Mouse (Mus musculus) frontal cortex, adult (tissue): ENCODE measurements at regions not wholly inside any gene's neighbourhood (a gene's known extent, or its start where the extent isn't known, plus 50 kb on each side); places are given as distances from the start of the nearest gene placed in this dataset.

Source experiments
- ATAC-seq: cut with Nextera tagmentation; 2 replicates; pipeline ENCODE4 v1.9.2; 2017; ENCODE audit warnings: mild to moderate bottlenecking, moderate library complexity, mixed read lengths; ENCODE audit not compliant: low TSS enrichment

DNA sequence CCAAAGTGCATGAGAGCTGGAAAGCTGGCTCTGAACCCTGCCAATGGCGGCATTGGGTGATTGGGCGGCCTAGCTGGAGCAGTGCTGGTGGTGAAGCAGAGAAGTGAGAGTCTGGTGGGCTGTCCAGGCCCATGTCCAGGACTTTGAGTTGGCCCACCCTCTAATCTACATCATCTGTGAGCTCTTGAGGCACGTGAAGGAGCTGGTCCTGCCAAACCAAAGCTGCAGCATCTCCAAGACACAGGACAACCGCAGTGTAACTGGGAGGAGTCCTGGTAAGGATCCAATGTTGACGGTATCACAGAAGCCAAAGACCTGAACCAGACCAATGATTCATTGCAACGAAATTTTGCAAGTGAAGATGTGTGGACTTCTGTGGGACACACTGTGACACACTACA, 231.4 kb upstream of the Gm6657 start:
- ATAC-seq, result no peak

DNA sequence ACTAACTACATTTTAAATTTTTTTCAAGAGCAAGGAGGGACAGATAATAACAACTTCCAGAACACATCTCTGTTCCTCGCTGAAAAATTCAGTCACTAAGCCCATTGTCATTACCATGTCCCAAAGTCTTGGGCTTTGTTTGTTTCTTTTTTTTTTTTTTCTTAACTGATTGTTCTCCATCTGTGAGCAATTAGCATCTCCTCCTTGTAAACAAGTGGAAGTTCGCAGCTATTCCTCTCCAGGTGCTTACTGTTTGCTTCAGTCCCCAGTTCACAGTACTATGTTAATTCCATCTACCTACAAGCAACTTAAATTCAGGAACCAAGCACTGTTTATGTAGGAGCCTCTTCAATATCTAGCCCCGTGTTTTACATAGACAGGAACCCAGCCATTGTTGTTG, 225.5 kb upstream of the Gm6657 start:
- ATAC-seq, result no peak

DNA sequence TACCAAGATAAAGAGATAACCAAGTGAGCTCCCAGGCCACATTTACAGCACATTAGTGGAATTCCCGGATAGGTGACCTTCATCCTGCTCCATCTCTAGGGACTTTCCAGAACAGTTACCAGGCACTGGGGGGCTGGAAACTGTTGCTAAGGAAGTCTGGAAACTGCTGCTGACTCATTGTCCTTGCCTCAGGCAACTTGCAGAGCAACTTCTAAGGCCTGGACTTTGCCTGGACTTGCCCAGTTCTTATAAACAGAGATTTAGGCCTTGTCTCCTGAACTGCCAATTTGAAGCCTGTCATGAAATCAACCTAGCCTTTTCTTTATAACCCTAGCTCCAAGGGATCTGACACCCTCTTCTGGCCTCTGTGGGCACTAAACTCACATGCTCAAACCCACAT, 224.0 kb upstream of the Gm6657 start:
- no peak for ATAC-seq

DNA sequence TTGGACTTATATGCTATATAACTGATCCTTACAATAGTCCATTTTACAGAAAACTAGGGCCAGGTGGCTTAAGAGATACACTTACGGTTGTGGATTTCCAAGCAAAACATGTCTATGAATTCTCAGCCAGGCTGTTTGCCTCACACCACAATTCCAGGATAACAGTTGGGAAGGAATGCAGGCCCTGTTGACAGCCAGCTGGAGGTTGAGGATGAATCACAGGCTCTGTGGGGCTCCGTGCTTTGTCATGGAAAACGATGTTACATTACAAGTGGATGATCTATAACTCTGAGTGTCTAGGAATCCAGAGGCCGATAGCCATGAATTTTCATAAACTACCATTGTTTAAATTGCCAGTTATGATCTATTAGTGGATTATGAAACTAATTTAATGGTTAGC, 221.9 kb upstream of the Gm6657 start:
- ATAC-seq, result peak; percentile 34; the same call in 1 of the 2 replicates

DNA sequence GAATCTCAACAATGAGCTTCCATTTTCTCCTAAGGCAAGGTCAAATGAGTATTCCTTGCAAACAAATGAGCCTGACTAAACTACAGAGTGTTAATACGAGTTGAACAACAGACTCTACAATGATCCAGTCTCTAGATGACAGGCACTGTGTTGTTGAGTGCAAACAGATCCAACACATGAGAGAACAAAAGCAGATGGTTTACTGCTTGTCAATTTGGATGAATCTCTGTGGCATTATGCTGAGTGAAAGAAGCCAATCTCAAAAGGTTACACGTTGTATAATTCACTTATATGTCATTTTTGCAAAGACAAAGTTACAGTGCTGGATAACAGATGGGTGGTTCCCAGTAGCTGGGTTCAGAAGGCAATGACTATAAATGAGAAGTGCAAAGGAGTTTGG, 217.1 kb upstream of the Gm6657 start:
- no peak for ATAC-seq

DNA sequence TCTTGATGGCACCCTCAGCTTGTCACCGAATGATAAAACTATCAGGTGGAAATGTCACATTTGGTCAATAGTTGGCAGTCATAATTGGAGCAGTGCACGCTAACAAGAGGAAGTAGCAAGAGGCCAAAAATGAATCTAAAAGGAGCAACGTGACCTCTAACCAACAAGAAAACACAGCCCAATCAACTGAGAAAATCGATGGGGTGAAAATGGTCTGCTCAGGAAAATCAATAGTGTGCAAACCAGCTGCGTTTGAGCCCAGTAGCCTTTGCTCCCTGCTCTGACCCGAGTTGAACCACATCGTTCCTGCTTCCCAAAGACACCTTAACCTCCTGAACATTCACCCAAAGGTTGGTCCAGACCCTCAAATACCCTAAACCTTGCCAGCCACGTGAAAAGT, 207.3 kb upstream of the Gm6657 start:
- ATAC-seq, result no peak

DNA sequence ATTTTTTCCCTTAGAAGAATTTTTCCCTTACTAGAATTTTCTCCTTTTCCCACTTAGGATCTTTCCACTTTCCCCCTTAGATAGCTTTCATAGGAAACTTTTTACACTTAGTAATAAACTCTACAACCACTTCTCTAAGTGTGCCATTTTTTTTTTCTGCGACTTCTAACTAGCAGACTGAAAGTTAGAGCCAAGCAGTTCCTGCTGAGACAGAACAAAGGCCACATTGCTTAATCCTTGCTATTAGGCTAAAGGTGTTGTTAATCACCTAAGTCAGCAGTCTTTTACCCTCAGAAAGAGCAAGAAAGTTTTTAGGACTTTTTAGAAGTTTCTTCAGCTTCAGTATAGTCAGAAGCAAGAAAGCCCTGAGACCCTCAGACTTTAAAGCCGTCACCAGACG, 204.3 kb upstream of the Gm6657 start:
- no peak for ATAC-seq

DNA sequence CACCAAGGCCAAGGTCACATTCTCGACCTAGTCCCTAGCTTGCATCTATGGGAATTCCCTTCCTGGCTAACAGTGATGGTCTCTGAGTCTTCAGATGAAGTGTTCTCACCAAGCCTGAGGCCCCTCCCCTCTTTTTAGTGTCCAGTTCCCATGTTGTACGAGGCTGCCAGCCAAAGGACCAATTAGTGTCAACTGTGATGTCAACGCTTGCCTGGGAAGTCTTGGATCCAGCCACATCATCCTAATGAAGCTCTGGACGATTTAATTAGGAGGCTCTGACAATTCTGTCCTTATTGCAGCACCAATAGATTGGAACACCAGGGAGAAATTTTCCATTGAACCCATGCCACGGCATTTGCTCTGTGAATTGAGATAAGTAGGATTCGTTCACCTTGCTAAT, 202.4 kb upstream of the Gm6657 start:
- no peak for ATAC-seq

DNA sequence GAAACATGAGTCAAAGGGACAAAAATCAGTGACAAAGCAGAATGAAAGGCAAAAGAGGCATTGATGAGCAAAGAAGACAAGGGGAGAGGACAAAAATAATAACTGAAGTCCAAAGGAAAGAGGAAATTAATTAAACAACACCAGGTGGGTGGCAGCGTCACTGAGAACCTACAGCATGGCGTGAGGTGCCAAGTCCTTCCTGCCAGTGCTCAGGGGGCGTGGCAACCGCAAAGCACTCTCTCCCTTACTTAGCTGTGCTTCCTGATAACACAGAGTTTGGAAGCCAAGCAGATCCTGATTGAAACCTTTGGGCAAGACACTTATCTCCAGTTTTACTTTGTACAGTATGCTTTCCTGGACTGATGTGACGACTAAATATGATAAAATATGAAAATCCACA, 199.9 kb upstream of the Gm6657 start:
- no peak for ATAC-seq

DNA sequence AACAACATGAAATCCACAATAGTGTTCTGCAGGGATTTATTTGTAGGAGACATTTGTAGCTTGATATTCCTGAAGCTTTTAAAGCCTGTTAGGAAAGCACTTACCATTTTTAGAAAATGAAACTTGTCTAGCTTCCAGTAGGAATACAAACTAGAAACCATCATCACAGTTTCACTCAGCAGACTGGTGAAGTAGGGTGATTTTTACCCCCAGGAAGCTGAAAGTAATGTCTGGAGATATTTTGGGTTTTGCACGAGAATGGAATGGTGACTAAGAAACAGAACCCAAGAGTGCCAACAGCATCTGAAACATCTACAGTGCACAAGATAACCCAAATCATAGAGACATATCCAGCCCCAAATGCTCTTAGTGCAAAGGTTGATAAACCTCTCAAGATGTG, 196.1 kb upstream of the Gm6657 start:
- ATAC-seq, result peak; percentile 51

DNA sequence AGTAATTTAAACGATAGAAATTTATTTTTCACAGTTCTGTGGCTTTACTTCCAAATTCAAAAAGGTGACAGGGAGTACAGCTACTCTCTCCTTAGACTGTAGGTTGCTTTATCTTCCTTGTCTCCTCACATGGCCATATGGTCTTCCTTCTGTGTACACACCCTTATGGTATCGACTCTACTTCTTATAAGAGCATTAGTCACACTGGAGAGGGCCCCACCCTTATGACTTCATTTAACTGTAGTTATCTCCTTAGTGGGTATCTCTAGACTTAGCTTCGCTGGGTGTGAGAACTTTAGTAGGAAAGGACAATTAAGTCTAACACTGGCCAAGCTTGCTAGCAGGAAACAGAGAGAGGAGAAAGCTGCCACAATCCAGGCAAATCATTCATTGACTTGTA, 193.6 kb upstream of the Gm6657 start:
- no peak for ATAC-seq

DNA sequence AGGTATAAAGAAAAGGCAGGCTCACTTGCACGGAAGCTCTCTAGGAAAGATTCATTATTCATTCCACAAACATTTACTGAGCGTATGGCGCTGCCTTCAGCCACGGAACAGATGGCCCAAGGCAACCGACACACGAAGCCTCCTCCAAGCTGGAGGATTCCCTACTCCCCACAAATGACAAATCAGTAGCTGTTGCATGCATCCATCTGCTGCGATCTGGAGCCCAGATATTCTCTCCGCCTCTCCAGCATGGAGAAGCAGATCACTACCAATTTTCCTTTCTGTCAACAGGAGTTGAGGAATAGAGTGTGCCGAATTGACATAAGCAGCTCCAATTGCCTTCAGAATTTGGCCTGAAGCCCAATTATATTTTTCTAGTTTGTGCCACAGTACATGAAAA, 192.2 kb upstream of the Gm6657 start:
- peak; percentile 95 for ATAC-seq

DNA sequence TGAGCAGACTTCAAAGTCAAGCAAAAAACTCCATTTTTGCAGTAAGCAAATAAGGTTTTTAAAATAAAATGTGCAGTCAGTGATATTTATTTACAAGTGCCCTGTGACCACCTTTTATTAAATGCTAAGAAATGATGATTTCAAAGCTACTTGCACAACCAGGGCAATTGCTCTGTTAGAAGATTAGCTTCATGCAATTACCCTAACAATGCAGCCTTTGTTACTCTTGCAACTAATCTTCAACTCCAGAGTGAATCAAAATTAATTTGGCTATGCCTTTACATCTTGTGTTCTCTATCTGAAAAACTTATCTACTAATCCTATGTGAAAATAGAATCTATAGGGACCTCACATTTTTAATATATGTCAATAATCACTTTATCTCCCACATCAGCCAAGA, 160.3 kb upstream of the Gm6657 start:
- no peak for ATAC-seq

DNA sequence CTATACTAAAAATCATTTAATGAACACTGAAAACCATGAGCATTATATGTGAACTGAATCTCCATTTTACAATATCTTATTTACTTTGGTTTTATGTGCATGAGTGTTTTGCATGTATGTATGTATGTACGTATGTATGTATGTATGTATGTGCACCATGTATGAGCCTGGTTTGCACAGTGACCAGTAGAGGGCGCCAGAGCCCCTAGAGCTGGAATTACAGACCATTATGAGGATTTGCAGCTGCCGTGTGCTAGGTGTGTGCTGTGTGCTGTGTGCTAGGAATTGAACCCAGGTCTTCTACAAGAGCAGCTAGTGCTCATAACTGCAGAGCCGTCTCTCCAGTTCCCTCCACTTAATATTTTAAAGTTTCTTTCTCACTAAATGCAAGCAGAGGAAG, 147.5 kb upstream of the Gm6657 start:
- ATAC-seq, result no peak

DNA sequence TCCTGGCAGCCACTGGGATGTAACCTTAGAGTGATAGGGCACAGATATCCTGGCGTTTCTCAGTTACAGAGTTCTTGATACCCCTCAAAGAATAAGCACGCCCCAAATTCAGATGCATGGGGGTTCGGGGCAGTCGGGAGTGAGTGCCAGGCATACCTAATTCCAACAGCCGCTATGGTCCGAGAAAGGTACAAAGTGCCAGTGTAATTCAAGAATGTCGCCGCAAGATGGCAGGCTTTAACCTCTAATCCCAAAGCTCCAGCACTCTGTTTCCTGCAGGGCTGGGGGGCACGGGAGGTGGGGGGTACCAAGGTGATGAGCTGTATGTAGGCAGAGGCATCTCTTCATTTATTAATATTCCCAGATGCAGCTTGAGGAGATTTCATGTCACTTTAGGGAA, 138.1 kb upstream of the Gm6657 start:
- ATAC-seq, result 0 out of 2 replicates have a peak, but pooled peaks have one; percentile 67

DNA sequence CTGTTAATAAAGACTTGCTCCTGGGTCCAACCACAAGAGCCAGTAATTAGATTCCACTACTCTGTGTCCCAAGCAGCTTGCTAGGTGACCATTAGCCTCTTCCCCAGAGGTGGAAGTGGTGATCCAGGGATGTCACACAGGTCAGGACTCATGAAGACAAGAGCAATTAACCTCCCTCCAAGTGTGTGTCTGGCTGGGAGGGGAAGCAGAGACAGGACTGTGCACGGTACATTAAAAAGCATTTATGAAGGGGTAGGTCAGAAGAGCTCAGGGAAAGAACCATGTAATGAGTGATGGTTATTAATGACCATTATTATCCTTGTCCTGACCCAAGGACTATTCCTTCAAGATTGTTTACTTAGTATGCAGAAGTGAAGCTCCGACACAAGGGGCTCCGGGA, 136.9 kb upstream of the Gm6657 start:
- no peak for ATAC-seq

DNA sequence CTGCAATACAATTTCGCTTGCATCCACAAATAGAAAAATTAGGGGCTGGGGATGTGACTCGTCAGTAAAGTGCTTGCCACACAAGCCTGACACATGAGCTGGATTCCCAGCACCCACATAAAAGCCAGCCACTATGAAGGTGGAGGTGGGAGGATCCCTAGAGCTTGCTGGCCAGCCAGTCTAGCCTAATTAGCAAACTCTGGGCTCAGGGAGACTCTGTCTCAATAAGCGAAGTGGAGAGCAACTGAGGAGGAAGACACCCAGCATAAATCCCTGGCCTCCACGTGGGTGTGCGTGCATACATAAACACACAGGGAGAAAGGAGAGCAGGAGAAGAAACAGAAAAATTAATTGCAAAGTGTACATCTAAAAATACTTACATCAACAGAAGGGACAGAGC, 134.1 kb upstream of the Gm6657 start:
- peak; percentile 84 for ATAC-seq

DNA sequence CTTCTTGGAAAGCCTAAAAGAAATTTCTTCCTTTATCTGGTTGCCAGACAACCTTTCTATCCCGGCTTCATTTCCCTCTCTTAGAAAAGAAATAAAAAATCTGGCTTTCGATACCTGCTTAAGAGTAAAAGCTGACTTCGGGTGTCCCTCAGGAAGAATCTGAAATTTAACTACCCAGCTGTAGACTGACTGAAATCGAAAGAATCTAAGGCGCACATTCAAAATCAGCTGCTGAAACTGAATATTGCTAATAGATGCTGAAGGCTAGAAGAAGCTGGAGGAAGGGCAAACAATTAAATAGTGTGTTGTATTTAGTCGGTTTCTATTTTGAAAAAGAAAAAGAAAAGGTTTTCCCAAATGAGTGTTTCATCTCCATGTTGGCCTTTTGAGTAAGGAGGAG, 128.0 kb upstream of the Gm6657 start:
- no peak for ATAC-seq

DNA sequence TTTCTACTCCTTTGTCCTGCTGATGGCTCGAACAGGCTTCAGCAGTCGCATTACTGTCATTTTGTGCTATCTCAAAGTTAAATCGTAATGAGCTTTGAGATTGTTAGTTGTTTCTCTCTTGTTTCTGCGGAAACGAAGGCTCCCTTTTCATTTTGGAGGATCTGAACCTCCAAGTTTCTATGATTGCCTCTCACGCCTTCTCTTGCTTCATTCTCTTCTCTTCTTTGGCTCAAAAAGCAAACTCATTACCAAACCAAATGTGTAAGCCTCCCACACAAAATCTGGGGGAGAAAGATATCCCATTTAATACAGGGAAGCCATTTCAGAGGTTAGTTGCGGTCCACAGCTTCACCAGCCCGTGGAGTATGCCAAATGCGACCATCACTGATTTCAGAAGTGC, 121.1 kb upstream of the Gm6657 start:
- peak; percentile 77 for ATAC-seq

DNA sequence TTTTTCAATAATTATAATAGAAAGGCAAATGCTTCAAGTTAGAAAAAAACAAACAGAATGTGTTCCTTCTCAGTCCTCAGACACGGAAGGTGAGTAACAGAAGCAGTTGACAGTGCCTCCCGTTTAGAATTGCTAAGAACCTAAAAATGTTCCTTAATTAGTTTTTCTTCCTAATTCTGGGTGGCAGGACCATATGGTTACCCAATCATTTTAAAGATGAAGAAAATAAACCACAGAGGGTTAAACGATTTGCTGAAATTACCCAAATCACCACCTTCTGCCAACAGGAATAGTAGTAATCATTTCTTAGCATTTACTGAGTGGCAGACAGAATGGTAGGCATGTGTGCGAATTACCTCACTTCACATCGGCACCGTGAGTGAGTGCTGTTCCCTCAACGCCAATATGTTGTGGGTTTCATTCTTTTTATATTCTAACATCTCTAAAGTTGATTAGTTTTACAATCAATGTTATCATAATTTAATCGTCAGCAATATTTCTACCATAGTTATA, 119.7 kb upstream of the Gm6657 start:
- no peak for ATAC-seq

DNA sequence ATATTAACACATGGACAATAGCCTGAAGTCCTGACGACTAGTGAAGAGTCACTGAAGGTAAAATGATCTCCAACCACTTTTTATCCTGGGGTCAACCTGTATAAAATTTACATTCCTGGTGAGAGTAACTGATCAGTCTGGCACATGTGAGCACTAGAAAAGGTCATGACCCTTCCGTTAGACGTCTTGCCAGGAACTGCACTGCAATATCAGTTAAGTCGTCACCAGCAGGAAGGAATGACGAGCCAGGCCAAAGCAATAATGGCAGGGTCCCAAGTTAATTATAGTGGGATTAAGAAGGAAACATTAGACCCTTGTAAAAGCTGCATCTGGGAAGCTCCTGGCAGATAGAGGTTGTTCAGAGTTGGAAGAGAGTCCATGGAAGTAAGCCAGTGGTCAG, 116.8 kb upstream of the Gm6657 start:
- no peak for ATAC-seq

DNA sequence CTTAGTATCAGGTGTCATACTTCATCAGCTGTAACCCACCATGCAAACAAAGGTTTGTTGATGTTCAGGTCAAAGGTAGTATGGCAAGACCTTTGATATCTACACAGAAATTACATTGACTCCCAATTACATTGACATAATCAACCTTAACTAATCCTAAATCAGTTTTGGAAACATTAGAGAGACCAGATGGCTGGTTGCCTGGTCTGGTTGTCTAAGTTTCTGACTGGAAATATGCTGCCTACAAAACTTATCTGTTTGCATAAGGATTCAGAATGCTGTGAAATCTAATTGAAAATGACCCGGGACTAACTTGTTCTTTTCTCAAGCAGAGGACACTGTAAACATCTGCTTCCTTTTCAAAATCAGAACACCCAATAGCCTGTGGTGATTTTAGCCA, 111.9 kb upstream of the Gm6657 start:
- ATAC-seq, result no peak

DNA sequence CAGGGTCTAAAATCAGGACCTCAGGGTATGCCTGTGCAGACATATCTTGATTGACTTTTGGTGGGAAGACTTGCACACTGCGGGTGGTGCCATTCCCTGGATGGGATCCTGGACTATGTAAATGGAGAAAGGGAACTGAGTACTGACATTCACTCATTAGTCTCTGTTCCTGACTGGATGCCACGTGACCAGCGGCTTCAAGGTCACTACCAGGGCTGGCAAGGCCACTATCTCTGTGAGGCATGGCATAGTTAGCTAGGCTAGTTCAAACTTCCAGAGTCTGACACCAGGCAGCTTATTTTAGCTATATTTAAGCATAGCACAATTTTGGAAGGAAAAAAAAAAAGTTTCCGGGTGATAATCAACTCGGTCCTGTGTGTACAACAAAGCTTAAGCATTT, 108.0 kb upstream of the Gm6657 start:
- ATAC-seq, result no peak

DNA sequence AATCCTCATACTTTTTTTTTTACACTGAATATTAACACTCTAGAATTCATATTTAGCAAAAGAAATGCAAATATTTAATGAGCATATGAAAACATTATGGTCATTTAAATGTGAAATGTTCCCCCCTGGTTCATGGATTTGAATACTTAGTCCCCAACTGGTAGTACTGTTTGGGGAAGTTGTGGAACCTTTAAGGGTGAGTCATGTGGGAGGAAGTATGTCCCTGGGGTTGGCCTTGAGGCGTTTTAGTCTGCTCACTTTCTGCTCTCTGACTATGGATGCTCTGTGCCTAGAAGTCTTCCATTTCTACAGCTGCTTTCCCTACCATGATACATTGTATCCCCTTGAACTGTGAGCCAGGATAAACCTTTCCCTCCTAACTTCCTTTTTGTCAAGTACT, 106.1 kb upstream of the Gm6657 start:
- ATAC-seq, result no peak

DNA sequence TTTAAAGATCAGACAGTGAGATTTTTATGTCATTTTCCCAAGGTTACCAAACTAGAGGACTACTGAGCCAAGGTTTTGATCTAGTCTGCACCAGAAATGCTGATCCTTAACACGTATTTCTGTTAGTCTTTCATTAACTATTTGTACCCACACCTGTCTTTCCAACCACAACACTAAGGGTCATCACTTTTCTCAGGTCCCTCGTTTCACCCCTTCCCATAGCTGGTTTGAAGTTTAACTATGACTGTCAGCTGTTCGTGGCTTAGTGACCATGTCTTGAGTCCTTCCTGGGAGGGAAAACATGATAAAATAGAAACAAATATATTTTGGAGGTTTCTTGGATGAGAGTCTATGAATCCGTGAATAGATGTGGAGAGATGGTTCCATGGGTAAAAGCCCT, 99.6 kb upstream of the Gm6657 start:
- no peak for ATAC-seq
